Mouse (Mus musculus) forebrain, postnatal 0 days (tissue): Measurements from ENCODE around the gene Dpp6. TPM values are rescaled to one million over a fixed set of nuclear protein-coding genes. Genes with fewer than 3 reads are reported as not detected.

Source experiments
- ATAC-seq: fragments of 200-750 bp; cut with Nextera tagmentation; 2 replicates; pipeline ENCODE4 v1.8.0; 2017; ENCODE audit warnings: mild to moderate bottlenecking, moderate library complexity
- DNase-seq: peaks from one replicate; pipeline ENCODE4 v3.0.0-alpha.2; 2015
- H3K27ac ChIP-seq: fragments of 300-500 bp; sonication (generic); 2 replicates; pipeline ENCODE4 v1.5.1; 2014; ENCODE audit warnings: low read depth, mild to moderate bottlenecking, antibody characterized with exemption, low read length, moderate library complexity, mixed read lengths
- H3K27me3 ChIP-seq: fragments of 300-500 bp; sonication (generic); 2 replicates; pipeline ENCODE4 v1.6.1; 2014; ENCODE audit warnings: mild to moderate bottlenecking, low read length, mixed read lengths; ENCODE audit not compliant: insufficient read depth
- H3K36me3 ChIP-seq: fragments of 300-500 bp; sonication (generic); 2 replicates; pipeline ENCODE4 v1.6.1; 2014; ENCODE audit warnings: mild to moderate bottlenecking, moderate library complexity; ENCODE audit not compliant: insufficient read depth
- H3K4me1 ChIP-seq: fragments of 300-500 bp; sonication (generic); 2 replicates; pipeline ENCODE4 v1.6.1; 2014; ENCODE audit warnings: antibody characterized with exemption; ENCODE audit not compliant: insufficient read depth
- H3K4me2 ChIP-seq: fragments of 300-500 bp; sonication (generic); 2 replicates; pipeline ENCODE4 v1.6.1; 2014; ENCODE audit warnings: low read depth, mild to moderate bottlenecking, moderate library complexity
- H3K4me3 ChIP-seq: fragments of 300-500 bp; sonication (generic); 2 replicates; pipeline ENCODE4 v1.5.1; 2014; ENCODE audit warnings: low read depth, low read length, mixed read lengths
- H3K9ac ChIP-seq: fragments of 300-500 bp; sonication (generic); 2 replicates; pipeline ENCODE4 v1.6.1; 2014; ENCODE audit warnings: mild to moderate bottlenecking
- H3K9me3 ChIP-seq: fragments of 300-500 bp; sonication (generic); 2 replicates; pipeline ENCODE4 v1.6.1; 2016; ENCODE audit warnings: low read length
- CTCF ChIP-seq: sonication (generic); IDR thresholded peaks from 2 replicates; pipeline ENCODE4 v1.5.1; 2016; ENCODE audit warnings: antibody characterized with exemption, control low read depth, low read depth
- WGBS: fragments of 180-500 bp; shearing (Covaris S2); extraction: QIAGEN DNeasy Blood & Tissue Kit; methylation state at CpG from one replicate; pipeline ENCODE4 v1.1.7; 2014; 5-methylcytosine and 5-hydroxymethylcytosine counted together
- polyA plus RNA-seq: library from polyadenylated mRNA; unstranded; fragments of >200 nt; fragmentation: Nextera tagmentation; extraction: Ambion mirVana; gene quantifications from 2 replicates; pipeline ENCODE4 v1.2.1, GENCODE M21; 2015
- total RNA-seq: library from RNA; depleted of rRNA; stranded (reverse); fragments of >200 nt; gene quantifications from 2 replicates; pipeline ENCODE4 v1.2.3, GENCODE M21; 2014

Gene Dpp6
- total and polyA plus RNA-seq, 2 experiments from 2014 or later: 58.4 to 116 TPM

DNA sequence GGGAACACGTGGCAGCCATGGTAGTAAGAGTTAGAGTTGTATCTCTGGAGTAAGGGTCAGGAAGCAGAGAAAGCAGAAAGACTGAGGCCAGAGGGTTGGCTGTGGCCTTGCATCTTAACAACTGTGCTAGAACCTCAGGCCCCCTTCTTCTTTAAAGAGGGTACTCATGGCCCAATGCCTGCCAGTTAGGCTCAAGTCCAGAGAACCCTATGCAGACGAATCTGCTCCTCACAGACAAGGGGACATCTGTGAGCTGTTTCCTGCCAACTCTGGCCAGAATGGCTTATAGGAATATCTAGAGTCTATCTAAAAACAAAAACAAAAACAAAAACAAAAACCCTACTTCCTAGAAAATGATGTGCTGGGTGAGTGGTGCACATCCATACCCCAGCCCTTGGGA is 902.3 kb downstream of the Dpp6 start:
- no peak overlapping the region for H3K9ac ChIP-seq
- no peak for TF ChIP-seq CTCF
- 57% methylated on average over 2 of the region's 2 CpGs for WGBS

DNA sequence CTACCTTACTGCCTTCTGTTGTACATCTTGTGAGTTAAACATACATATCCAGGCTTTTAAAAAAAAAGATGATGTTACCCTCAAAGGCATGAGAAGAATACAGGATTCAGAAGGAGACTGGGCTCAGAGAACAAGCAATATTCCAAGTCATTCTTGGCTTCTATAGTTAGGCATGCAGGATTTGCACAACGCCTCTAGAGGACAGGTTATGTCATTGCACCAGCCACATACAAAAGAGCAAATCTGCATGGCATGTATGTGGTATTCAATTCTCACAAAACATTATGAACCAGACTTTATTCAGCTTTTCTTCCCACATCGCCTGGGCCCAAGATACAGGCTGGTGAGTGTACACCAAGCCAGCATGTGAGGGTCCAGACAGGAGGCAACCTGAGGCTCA is 907.5 kb downstream of the Dpp6 start:
- H3K36me3 ChIP-seq: peaks cover 16% of the 10 kb centered on the region
- no peak overlapping the region for H3K4me2 ChIP-seq
- no peaks in the 10 kb centered on the region for H3K9me3 ChIP-seq
- no peaks in the 10 kb centered on the region for H3K27me3 ChIP-seq
- peak; percentile 66 for TF ChIP-seq CTCF
- ATAC-seq: no peak
- no peak overlapping the region for H3K9ac ChIP-seq
- no peak overlapping the region for H3K27ac ChIP-seq
- no peak overlapping the region for H3K4me3 ChIP-seq
- WGBS: 35% methylated on average over 2 of the region's 2 CpGs
- no peaks in the 10 kb centered on the region for H3K4me1 ChIP-seq
- peak; percentile 22 for DNase-seq

More for the DNA sequence above, 902.3 kb downstream of the Dpp6 start:
- H3K9me3 ChIP-seq: no peaks in the 10 kb centered on the region
- no peaks in the 10 kb centered on the region for H3K4me1 ChIP-seq
- H3K4me2 ChIP-seq: no peak overlapping the region
- H3K4me3 ChIP-seq: no peak overlapping the region
- no peaks in the 10 kb centered on the region for H3K27me3 ChIP-seq
- ATAC-seq: no peak
- DNase-seq: no peak
- H3K36me3 ChIP-seq: peaks cover 10% of the 10 kb centered on the region; the same call in 1 of the 2 replicates
- H3K27ac ChIP-seq: no peak overlapping the region

DNA sequence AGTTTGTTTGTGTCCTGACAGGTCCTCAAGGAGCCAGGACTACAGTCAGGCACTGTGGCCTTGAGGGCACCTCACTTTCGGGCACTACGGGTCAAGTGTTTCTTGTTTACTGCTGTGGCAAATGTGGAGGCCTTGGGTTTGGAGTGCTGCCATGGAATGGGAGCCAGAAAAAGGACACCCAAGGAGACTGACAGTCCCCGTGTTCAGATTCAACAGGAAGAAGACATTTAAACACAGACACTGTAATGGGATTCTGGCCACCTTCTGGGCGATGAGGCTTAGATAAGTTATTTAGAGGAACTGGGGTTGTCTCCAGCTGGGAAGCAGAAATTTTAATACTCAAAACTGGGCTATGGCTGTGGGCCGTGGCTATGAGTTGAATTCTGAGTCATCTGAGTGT is 913.7 kb downstream of the Dpp6 start:
- 76% methylated on average over 5 of the region's 5 CpGs for WGBS
- no peak for TF ChIP-seq CTCF
- Histone ChIP-seq H3K9me3 (no peaks in the 10 kb centered on the region), H3K27ac (no peak overlapping the region), H3K4me2 (no peak overlapping the region), H3K27me3 (no peaks in the 10 kb centered on the region), H3K9ac (no peak overlapping the region), H3K36me3 (peaks cover 10% of the 10 kb centered on the region), H3K4me1 (peaks cover 4% of the 10 kb centered on the region; the same call in 1 of the 2 replicates), H3K4me3 (no peak overlapping the region)
- DNase-seq: no peak
- ATAC-seq: no peak

DNA sequence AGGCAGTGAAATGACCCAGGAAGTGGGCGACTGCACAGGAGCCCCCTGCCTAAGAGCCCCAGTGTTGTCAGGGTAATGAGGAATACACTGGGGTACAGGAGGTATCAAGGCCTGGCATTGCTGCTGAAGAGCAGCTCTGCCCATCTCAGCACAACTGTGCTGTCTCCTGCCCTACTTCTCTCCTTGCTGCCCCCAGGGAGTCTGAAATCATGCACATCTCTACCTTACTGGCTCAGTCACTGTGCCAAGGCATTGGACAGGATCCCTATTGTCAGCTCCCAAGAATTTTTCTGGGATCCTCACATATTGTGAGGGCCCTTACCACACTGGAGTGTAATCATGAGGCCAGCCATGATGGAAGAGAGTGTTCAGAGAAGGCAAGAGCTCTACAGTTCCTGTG is 914.4 kb downstream of the Dpp6 start:
- H3K4me1 ChIP-seq: peaks cover 4% of the 10 kb centered on the region; the same call in 1 of the 2 replicates

DNA sequence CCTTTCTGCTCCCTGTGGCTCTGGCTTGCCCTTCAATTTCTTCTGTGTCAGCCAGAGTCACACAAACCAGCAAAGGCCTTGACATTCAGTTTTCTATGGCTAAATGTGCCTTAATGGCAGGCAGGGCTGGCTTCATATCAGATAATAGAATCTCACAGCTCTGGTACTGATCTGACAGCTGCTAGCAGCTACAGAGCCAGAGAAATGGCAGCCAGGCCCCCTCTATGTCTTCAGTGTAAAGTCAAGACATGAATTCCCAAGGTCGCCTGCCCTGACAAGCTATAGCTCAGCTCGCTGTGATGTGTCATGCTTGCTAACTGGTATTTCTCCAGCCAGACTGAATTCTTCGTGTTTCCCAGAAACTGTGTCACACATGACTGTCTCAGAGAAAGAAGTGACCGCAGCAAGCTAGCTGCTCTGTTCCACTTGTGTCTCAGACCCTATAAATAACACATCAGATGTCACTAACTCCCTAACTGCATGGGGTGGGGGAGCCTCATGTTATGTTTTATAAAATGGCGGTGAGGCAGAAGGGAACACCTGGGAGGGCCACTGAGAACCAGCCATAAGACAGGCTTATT is 915.4 kb downstream of the Dpp6 start:
- Histone ChIP-seq H3K4me3 (no peak overlapping the region), H3K27me3 (no peaks in the 10 kb centered on the region), H3K4me1 (peaks cover 4% of the 10 kb centered on the region; the same call in 1 of the 2 replicates), H3K36me3 (no peaks in the 10 kb centered on the region), H3K4me2 (no peak overlapping the region), H3K9ac (no peak overlapping the region), H3K27ac (peak overlapping the region; percentile 74), H3K9me3 (no peaks in the 10 kb centered on the region)
- 58% methylated on average over 5 of the region's 5 CpGs for WGBS
- ATAC-seq: peak; percentile 75
- peak; percentile 46 for DNase-seq
- TF ChIP-seq CTCF: no peak

More for the DNA sequence above, 914.4 kb downstream of the Dpp6 start:
- Histone ChIP-seq H3K27ac (no peak overlapping the region), H3K9ac (no peak overlapping the region), H3K4me3 (no peak overlapping the region), H3K36me3 (peaks cover 3% of the 10 kb centered on the region), H3K4me2 (no peak overlapping the region), H3K27me3 (no peaks in the 10 kb centered on the region), H3K9me3 (no peaks in the 10 kb centered on the region)
- WGBS: 83% methylated on average over 1 of the region's 1 CpGs
- DNase-seq (no peak), ATAC-seq (no peak)
- no peak for TF ChIP-seq CTCF

DNA sequence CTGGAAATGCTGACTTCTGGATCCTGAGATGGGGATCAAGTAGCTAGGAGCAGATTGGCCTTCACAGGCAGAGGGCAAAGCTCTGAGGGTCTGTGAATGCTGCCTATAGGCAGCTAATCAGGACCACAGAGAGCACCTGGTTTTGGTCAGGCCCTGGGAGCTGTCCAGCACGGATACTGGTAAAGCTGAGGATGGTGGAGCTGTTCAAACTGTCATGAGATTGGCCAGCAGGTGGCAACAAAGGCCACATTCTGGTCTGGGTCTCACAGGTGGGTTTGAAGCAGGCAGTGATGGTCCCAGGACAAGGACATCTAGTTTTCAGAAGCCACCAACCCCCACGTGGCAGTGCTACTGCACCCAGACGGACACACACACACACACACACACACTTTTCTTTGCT is 920.2 kb downstream of the Dpp6 start:
- DNase-seq: peak; percentile 34
- 19% methylated on average over 3 of the region's 3 CpGs for WGBS
- 0 out of 2 replicates have a peak, but pooled peaks have one; percentile 21 for ATAC-seq
- TF ChIP-seq CTCF: peak; percentile 64
- Histone ChIP-seq H3K9me3 (no peaks in the 10 kb centered on the region), H3K4me1 (peaks cover 3% of the 10 kb centered on the region; the same call in 1 of the 2 replicates), H3K4me3 (no peak overlapping the region), H3K27me3 (no peaks in the 10 kb centered on the region), H3K36me3 (peaks cover under 1% of the 10 kb centered on the region; the same call in 1 of the 2 replicates), H3K27ac (no peak overlapping the region), H3K4me2 (no peak overlapping the region), H3K9ac (no peak overlapping the region)

DNA sequence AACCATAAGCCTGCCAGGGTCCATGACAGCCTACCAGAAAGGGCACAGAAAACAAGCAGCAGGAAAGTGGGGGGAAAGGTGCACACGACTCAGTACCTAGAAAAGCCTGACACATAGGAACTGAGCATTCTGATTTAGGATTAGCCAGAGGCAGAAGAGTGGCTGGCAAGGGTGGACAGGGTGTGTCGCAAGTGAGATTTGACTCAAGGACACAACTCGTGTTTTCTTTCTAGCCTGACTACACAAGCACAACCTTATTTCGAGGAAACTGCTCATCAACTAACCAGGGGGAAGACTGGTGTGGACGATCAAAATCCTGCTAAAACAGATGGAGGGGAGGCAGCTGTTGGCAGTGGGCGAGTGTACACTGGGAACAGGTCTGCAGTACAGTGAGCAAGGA is 922.2 kb downstream of the Dpp6 start:
- no peak overlapping the region for H3K4me2 ChIP-seq
- ATAC-seq: no peak

More for the DNA sequence above, 922.2 kb downstream of the Dpp6 start:
- no peak for DNase-seq
- WGBS: 85% methylated on average over 6 of the region's 6 CpGs
- Histone ChIP-seq H3K4me3 (no peak overlapping the region), H3K27me3 (no peaks in the 10 kb centered on the region), H3K4me1 (no peaks in the 10 kb centered on the region), H3K9me3 (no peaks in the 10 kb centered on the region), H3K9ac (no peak overlapping the region), H3K36me3 (peaks cover 18% of the 10 kb centered on the region), H3K27ac (no peak overlapping the region)
- TF ChIP-seq CTCF: no peak
